Mouse (Mus musculus) forebrain, embryonic 16.5 days (tissue): ENCODE measurements around the gene Pmis2. TPM values are rescaled to one million over a fixed set of nuclear protein-coding genes. Genes with fewer than 3 reads are reported as not detected.
A peak's percentile ranks its signal among the peaks of the same experiment; 100 is the strongest.

Experiments
- ATAC-seq: fragments of 200-750 bp; cut with Nextera tagmentation; 2 replicates; pipeline ENCODE4 v1.8.0; 2017; ENCODE audit warnings: mild to moderate bottlenecking, moderate library complexity
- H3K27ac ChIP-seq: fragments of 300-500 bp; sonication (generic); 2 replicates; pipeline ENCODE4 v1.5.1; 2014; ENCODE audit warnings: low read length, control low read depth
- H3K27me3 ChIP-seq: fragments of 300-500 bp; sonication (generic); replicated peaks from 2 replicates; pipeline ENCODE4 v1.6.1; 2014; ENCODE audit warnings: low read length; ENCODE audit not compliant: control insufficient read depth, insufficient read depth
- H3K36me3 ChIP-seq: fragments of 300-500 bp; sonication (generic); 2 replicates; pipeline ENCODE4 v1.6.1; 2014; ENCODE audit not compliant: control insufficient read depth, insufficient read depth
- H3K4me1 ChIP-seq: fragments of 300-500 bp; sonication (generic); replicated peaks from 2 replicates; pipeline ENCODE4 v1.6.1; 2014; ENCODE audit warnings: low read length; ENCODE audit not compliant: control insufficient read depth, insufficient read depth
- H3K4me2 ChIP-seq: fragments of 300-500 bp; sonication (generic); 2 replicates; pipeline ENCODE4 v1.6.1; 2014; ENCODE audit warnings: mild to moderate bottlenecking, low read length, control low read depth
- H3K4me3 ChIP-seq: fragments of 300-500 bp; sonication (generic); replicated peaks from 2 replicates; pipeline ENCODE4 v1.5.1; 2014; ENCODE audit warnings: mild to moderate bottlenecking, low read length, control low read depth
- H3K9ac ChIP-seq: fragments of 300-500 bp; sonication (generic); replicated peaks from 2 replicates; pipeline ENCODE4 v1.6.1; 2014; ENCODE audit warnings: low read depth, low read length, control low read depth
- H3K9me3 ChIP-seq: fragments of 300-500 bp; sonication (generic); 2 replicates; pipeline ENCODE4 v1.6.1; 2016; ENCODE audit warnings: low read length; ENCODE audit not compliant: control insufficient read depth
- WGBS: fragments of 180-500 bp; shearing (Covaris S2); extraction: QIAGEN DNeasy Blood & Tissue Kit; methylation state at CpG from one replicate; pipeline ENCODE4 v1.1.7; 2014; 5-methylcytosine and 5-hydroxymethylcytosine counted together
- polyA plus RNA-seq: library from polyadenylated mRNA; unstranded; fragments of >200 nt; fragmentation: Nextera tagmentation; extraction: Ambion mirVana; gene quantifications from 2 replicates; pipeline ENCODE4 v1.2.1, GENCODE M21; 2015

Pmis2 gene
- polyA plus RNA-seq, 1 experiment from 2014 or later, result not detected

DNA sequence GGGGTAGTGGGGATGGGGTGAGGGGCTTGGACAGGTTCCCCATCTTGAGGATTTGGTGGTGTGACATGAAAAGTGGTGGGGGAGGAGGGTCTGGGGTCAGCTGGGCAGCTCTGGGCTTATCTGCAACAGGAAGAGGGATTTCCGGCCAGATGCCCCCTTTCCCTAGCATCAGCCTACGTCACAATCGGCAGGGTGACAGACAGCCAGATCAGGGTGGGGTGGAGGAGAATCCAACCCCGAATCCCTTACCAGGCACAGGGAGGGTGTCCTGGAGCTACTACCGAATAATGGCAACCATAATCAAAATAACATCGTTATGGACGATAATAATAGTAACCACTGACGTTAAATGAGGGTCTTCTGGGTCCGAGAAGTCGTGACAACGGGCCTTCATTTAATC, 35.0 kb downstream of the Pmis2 start:
- ATAC-seq, result no peak
- no peak overlapping the region for H3K4me2 ChIP-seq
- peaks cover 50% of the 10 kb centered on the region for H3K27me3 ChIP-seq
- no peak overlapping the region for H3K27ac ChIP-seq
- no peak overlapping the region for H3K4me3 ChIP-seq
- WGBS, result 26% methylated on average over 11 of the region's 11 CpGs
- H3K4me1 ChIP-seq, result no peaks in the 10 kb centered on the region
- peaks cover 8% of the 10 kb centered on the region for H3K36me3 ChIP-seq
- no peaks in the 10 kb centered on the region for H3K9me3 ChIP-seq
- no peak overlapping the region for H3K9ac ChIP-seq

DNA sequence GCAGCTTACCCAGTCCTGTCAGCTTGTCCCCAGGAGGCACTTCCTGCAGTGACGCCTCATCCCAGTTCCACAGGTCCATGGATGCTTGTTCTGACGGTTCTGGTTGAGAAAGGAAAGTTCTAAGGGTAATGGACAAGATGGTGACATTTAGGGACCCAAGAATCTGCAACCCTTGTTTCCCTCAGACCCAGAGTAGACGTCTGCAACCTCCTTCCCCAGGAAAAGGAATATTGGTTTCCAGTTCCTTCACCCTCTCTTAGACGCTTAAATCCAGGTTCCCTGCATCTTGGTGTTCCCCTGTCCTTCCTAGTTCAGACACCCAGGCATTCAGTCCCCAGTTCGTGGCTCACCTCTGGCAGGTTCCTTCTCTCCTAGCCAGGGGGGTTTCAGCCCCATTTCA, 35.7 kb downstream of the Pmis2 start, which contains the start of gene Etv2:
Gene Etv2 (minus strand): TSS at position 101 of the 400 bp plus-strand sequence.
- no peaks in the 10 kb centered on the region for H3K9me3 ChIP-seq
- H3K27me3 ChIP-seq, result peaks cover 51% of the 10 kb centered on the region
- no peaks in the 10 kb centered on the region for H3K4me1 ChIP-seq
- no peak for ATAC-seq
- peaks cover 6% of the 10 kb centered on the region for H3K36me3 ChIP-seq
- peak within 1 kb of the TSS; percentile 14; the same call in 1 of the 2 replicates for H3K4me2 ChIP-seq
- H3K9ac ChIP-seq, result no peak within 1 kb of the TSS
- H3K27ac ChIP-seq, result no peak within 1 kb of the TSS
- 3% methylated on average over 5 of the region's 5 CpGs for WGBS
- 0 out of 2 replicates have a peak within 1 kb of the TSS, but pooled peaks have one; percentile 8 for H3K4me3 ChIP-seq

DNA sequence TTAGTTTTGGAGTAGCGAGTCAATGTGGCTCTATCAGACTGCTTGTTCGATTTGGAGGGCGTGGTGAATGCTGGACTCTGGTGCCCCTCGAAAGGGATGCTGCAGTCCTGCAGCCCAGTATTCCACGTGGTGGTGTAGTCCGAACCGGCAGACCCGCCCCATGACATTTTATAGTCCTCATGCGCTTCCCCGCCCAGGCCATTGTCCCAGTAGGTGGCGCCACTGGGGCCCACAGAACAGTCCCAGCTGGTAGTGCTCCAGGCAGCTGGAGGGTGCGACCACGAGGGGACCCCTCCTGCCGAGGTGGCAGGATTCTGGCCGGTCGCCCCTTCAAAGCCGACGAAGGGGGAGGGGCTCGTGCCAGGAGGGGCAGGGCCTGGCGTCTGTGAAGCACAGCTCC, 36.8 kb downstream of the Pmis2 start:
- Histone ChIP-seq H3K27me3 (peaks cover 52% of the 10 kb centered on the region), H3K9me3 (no peaks in the 10 kb centered on the region), H3K4me3 (0 out of 2 replicates have a peak overlapping the region, but pooled peaks have one; percentile 8), H3K9ac (no peak overlapping the region), H3K4me1 (no peaks in the 10 kb centered on the region), H3K36me3 (no peaks in the 10 kb centered on the region), H3K4me2 (peak overlapping the region; percentile 14; the same call in 1 of the 2 replicates), H3K27ac (no peak overlapping the region)
- no peak for ATAC-seq
- WGBS, result under 1% methylated on average over 20 of the region's 20 CpGs

DNA sequence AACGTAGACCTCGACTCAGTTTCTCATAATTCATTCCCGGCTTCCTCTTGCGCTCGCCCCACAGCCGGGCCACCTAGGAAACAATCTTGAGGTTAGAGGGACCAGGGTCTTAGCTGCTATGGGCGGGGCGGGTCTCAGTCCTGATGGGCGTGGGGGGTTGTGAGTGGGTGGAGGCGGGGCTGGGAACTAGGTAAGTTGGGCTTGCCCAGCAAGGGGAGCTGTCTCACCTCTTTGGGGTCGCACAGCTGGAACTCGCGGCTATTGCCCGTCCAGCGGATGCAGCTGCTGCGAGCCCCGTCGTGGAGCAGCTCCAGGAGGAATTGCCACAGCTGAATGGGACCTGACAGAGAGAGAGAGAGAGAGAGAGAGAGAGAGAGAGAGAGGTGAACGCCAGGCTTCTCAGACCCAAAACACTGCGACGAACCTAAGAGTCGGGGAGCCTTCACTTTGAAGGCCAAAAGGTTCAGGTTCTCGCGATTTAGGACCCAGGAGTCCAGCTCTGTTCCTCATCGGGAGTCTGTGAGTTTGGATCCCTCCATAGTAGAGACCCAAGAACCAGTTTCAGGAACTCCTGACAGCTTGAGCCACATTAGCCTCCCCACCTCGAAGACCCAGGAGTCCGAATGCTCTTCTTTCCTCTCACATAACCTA, 37.5 kb downstream of the Pmis2 start:
- Histone ChIP-seq H3K4me1 (no peaks in the 10 kb centered on the region), H3K27ac (no peak overlapping the region), H3K27me3 (peaks cover 54% of the 10 kb centered on the region), H3K4me2 (no peak overlapping the region), H3K4me3 (no peak overlapping the region), H3K9ac (no peak overlapping the region), H3K36me3 (no peaks in the 10 kb centered on the region), H3K9me3 (no peaks in the 10 kb centered on the region)
- 5% methylated on average over 27 of the region's 27 CpGs for WGBS
- no peak for ATAC-seq

DNA sequence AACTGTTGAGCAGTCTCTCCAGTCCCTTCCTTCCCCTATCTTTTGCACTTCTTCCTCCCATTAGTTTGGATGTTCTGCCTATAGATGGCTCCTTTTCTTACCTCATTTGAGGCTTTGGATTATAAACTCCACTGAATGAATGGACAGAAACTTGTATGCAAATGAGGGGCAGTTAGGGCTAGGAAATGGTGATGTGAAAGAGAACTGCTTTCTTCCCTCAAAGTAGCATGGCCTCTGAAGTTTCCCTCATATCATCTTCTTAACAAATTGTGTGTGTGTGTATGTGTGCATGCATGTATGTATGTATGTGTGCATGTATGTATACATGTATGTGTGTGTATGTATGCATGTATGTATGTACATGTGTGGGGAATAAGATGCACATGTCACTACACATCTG, 42.4 kb downstream of the Pmis2 start:
- no peaks in the 10 kb centered on the region for H3K36me3 ChIP-seq

DNA sequence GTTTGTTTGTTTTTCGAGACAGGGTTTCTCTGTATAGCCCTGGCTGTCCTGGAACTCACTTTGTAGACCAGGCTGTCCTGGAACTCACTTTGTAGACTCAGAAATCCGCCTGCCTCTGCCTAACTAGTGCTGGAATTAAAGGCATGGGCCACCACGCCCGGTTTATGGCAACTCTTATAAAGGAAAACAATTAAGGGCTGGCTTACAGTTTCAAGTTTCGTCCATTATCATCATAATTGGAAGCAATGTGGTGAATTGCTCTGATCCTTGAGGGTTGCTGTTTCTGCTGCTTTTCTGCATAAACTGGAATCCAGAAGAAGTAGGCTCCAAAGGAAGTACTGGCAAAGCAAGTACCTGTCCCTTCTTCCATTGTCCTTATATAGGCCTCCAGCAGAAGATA, 44.8 kb downstream of the Pmis2 start:
- peak overlapping the region; percentile 97 for H3K4me2 ChIP-seq
- H3K27me3 ChIP-seq, result peaks cover 9% of the 10 kb centered on the region
- no peak overlapping the region for H3K27ac ChIP-seq
- no peak overlapping the region for H3K4me3 ChIP-seq
- 87% methylated on average over 5 of the region's 5 CpGs for WGBS
- H3K9ac ChIP-seq, result no peak overlapping the region
- H3K4me1 ChIP-seq, result peaks cover 9% of the 10 kb centered on the region
- peaks cover 6% of the 10 kb centered on the region; the same call in 1 of the 2 replicates for H3K36me3 ChIP-seq
- no peak for ATAC-seq
- no peaks in the 10 kb centered on the region for H3K9me3 ChIP-seq

More for the DNA sequence above, 42.4 kb downstream of the Pmis2 start:
- Histone ChIP-seq H3K4me1 (peaks cover 9% of the 10 kb centered on the region), H3K4me2 (no peak overlapping the region), H3K4me3 (no peak overlapping the region), H3K9me3 (no peaks in the 10 kb centered on the region), H3K27me3 (peaks cover 31% of the 10 kb centered on the region), H3K27ac (no peak overlapping the region), H3K9ac (no peak overlapping the region)
- ATAC-seq, result no peak

DNA sequence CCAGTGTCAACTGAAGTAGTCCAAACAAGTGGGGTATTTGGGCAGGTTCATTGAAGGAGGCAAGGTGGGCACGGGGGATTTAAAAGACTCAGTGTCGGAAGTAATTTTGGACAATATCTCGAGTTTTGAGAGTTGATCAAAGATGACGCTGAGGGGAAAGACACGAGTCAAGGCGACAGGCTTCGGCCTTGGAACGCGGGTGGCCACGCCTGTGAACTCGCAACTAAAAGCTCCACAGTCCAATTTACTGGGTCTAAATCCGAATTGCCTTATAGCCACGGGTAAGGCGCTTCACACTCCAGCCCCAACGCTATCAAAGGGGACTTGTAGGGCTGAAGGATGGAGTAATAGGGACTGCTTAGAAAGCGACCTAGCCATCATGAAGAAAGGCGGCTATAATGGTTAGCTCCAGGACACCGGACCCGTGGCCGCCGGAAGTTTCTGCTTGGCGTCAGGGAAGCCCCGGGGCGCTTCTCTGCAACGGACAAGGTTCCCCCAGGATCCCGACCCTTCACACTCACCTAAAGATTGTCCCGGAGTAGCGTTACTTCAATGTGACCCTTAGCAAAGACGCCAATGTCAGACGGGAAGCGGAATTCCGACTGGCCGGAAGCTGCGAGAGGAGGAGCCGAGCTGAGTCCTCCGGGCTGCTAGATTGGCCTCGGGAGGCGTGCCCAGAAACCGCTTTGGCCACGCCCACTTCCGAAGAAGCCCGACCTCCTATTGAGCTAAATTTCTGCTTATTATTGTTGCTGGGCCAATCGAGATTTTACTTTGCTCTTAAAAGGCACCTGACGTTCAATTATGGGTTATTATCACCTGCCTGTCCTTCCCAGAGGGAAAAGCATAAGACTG, 45.6 kb downstream of the Pmis2 start, which contains the start of gene Cox6b1:
Gene Cox6b1 (minus strand): TSS at position 622 of the 855 bp plus-strand sequence.
- peaks cover 9% of the 10 kb centered on the region for H3K4me1 ChIP-seq
- peaks cover 6% of the 10 kb centered on the region; the same call in 1 of the 2 replicates for H3K27me3 ChIP-seq
- ATAC-seq, result peak; percentile 96
- H3K36me3 ChIP-seq, result peaks cover 6% of the 10 kb centered on the region; the same call in 1 of the 2 replicates
- peak within 1 kb of the TSS; percentile 77 for H3K9ac ChIP-seq
- H3K27ac ChIP-seq, result peak within 1 kb of the TSS; percentile 41; the same call in 1 of the 2 replicates
- H3K9me3 ChIP-seq, result no peaks in the 10 kb centered on the region
- WGBS, result 1% methylated on average over 44 of the region's 44 CpGs
- H3K4me2 ChIP-seq, result peak within 1 kb of the TSS; percentile 97
- peak within 1 kb of the TSS; percentile 93 for H3K4me3 ChIP-seq
